Mouse (Mus musculus) heart, adult 9 months (tissue): ENCODE data around the gene Sept5.

Source experiments
- DNase-seq, 2 experiments: peaks; one replicate each; pipeline ENCODE4 v3.0.0; 2022; ENCODE audit warnings: low spot score in 2 of 2

The Sept5 gene

DNA sequence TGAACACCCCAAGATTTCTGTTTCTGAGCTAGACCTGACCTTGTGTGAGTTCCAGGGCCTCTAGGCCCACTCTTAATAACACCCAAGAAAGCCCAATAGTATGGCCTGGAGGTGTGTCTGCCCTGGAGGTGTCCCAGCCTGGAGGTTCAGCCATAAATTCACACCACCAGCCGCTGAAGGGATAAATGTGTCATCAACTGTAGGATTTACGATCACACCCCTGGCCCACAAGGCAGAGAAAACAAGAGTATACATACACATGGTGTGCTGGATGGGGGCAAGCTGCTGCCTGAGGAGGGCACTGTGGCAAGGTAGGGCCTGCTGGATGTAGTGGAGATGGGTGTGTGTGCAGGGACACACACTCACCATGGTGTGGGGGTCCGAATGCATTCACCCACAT lies 16.5 kb downstream of the Sept5 start:
- DNase-seq: no peak

DNA sequence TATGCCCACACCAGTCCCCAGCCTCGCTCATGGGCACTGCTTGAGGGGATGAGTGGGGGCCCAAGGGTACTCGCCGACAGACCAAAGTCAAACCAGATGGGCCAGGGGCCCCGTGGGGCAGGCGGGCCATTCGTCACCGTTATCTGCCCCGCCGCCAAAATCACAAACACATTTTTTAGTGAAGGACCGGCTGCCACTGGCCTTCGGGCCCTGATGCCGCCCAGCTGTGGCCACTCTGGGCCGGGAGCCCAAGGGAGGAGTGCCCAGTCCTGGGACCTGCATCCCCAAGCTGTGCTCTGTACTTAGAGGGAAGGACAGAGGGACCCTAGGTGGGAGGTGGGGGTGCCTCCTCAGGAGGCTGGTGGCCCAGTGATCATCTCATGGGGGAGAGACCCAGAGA lies 18.0 kb downstream of the Sept5 start:
- DNase-seq: no peak

DNA sequence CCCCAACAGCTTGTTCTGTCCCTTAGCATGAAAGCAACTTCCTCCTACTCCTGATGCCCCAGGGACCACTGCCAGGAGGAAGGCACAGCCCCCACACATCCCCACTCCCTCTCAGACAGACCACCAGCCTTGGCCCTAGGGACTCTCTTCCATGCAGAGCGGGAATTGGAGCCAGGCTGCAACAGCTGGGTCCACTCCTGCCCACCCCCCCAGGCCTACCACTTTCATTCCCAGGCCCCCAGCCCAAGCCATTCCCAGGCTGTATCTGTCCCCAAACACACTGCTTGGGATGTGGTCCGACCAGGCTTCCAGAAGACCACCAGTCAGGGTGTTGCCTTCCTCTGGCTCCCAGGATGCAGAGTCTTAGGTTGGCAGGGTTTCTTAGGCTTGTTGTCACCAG lies 20.7 kb downstream of the Sept5 start:
- DNase-seq: no peak

DNA sequence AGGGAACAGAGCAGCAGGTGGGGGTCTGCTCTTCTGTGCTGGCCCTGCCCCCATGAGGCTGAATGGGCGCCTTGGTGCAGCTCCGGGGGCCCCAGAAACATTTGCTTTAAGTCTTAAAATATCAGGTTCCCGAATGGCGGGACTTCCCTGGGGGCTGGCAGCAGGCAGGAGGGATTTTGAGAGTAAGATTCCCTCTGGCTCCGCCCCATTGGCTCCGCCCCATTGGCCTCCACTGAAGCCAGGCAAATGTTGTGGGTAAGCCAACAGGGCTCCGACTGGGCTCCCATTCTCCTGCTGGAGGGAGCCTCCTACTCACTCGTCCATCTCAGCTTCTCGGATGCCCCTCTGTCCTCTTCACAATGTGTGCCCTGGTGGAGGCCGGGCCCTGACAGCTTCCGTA lies 21.5 kb downstream of the Sept5 start:
- DNase-seq: no peak

DNA sequence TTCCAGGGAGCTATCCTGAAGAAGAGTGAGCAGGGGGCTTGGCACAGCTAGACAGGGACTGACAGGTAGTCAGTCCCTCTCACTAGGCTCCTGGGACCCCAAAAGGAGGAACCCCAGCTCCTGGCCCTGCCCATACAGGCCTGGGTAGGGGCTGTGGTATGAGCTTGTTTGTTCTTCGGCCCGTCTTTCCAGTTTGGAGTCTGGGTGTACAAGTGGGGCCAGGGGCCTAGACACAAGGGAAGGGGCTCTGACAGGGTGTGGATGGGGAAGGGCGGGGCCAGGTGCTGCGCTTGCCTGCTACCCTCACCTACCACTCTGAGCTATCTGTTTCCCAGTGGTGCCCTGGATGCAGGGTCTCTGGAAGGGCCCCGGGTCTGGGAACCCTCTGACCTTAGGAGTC lies 24.0 kb downstream of the Sept5 start:
- no peak for DNase-seq

DNA sequence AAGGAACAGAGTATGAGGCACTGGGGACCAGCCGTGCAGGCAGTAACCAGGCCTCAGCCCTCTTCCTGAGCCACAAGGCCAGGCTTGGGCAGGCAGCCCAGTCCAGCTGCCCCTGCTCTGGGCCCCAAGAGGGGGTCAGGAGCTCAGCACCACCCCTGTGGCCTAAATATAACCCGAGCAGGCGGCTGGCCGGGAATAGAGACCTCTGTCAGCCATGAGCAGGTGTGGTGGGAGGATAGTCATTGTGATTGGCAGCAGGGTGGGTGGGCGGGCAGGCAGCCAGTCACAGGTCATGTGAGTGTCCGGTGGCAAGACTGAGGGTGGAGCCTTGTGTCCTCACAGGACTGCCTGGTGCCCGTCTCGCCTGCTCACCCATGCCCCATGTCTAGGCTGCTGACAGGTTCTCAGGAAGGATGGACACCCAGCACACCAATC lies 25.5 kb downstream of the Sept5 start:
- peak; percentile 65 for DNase-seq

DNA sequence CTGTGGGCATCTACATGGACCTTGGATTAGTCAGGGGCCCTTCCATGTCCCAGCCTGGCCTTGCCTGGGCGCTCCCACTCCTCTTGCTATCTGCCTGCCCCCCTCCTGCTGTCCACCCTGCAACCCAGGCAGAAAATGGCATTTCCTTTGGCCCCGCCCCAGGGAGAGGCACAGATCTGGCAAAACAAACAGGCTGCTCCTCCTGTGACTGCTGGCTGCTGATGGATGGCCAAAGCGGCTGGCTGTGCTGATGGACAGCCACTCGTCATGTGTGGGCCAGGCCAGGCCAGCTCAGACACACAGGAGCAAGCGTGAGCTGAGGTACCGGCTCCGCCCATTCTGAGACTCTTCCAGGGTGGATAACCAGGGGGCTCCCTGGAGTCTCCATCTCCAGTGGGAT lies 28.3 kb downstream of the Sept5 start:
- no peak for DNase-seq

DNA sequence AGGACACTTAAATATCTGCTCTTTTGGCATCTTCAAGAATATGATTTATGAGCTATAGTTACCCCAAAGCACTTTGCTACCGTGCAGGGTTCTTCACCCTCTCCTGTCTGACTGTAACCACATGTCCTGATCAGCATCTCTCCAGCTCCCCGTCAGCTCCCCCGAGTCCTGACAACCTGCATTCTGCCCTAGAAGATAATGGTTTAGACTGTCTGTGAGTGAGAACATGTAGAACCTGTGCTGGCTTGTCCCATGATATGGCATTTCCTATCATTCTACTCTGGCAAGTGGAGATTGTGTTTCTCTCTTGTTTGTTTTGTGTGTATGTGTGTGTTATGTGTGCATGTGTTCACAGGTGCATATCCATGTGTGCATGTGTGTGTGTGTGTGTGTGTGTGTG lies 31.7 kb downstream of the Sept5 start:
- DNase-seq: no peak

DNA sequence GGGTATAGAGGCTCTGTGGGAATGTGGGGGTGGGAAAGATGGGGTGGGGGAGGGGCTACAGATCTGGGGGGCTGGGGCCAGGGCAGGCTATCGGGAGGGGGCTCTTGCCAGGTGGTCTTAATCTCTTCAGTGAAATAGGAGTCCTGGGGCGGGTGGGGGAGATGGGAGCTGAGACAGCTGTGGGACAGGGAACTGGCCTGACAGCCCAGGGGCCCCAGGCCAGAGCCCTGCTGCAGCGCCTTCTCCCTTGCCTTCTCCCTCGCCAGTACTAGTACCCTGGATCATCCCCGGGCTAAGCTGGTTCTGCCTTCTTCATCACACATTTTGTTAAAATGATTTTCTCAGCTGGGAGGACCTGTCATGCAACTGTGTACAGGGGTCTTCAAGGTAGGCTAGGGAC lies 33.5 kb downstream of the Sept5 start:
- DNase-seq: no peak

DNA sequence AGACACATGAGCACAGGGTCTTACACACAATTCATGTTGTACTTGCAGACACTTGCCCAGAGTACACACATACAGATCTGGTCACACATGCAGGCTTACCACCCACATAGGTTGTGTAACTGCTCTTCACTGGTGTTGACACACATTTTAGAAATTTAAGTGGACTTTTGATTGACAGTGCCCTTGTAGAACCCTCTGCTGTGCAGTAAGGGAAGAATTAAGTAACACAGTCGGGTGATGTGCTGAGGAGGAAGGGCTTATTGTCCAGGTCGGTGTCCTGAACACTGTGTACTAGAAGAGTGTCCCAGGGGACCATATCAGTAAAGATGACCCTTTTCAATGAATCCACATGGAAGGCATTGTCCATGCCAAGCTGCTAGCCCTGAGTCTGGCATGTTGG lies 35.8 kb downstream of the Sept5 start:
- DNase-seq: no peak

DNA sequence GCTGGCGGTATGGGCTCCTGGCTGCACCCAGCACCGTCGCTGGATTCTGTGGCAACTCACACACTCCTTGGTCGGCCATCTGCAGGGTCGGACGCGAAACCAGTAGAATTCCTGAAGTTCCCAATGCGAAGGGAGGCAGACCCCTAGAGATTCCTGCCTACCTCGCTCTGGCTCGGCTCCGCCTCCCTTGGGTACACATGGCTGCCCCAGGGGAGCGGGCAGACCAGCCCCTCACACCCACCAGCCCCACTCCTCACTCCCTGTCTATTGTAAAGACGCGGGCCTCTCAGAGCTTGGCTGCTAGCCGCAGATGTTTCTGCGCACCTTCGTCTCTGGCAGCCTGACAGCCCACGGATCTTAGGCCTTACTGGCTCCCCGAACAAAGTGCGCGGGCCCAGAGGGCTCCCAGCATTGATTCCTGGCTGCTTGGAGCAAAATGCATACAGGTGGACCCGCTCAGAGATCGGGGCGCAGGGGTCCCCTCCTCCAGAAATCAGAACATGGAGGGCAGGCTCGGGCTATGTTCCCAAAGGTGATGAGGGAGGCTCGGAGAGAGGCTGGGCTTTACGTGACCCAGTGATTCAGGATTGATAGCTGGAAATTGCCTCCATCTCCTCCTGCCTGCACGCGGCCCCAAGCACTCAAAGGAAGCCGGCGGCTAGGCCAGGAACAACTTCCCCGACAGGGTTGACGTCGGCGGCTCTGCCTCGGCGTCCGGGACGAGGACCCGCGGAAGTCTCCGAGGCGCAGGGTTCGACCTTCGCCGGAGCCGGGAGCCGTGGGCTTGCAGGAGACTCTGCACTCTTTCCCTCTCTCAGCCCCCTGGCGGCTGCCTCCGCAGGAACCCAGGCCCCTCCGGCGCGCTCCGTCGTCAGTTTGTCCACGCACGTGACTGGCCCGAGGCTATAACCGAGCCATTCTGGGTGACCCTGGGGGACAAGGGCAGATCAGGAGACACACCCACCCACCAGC lies 38.4 kb downstream of the Sept5 start:
- DNase-seq: no peak

DNA sequence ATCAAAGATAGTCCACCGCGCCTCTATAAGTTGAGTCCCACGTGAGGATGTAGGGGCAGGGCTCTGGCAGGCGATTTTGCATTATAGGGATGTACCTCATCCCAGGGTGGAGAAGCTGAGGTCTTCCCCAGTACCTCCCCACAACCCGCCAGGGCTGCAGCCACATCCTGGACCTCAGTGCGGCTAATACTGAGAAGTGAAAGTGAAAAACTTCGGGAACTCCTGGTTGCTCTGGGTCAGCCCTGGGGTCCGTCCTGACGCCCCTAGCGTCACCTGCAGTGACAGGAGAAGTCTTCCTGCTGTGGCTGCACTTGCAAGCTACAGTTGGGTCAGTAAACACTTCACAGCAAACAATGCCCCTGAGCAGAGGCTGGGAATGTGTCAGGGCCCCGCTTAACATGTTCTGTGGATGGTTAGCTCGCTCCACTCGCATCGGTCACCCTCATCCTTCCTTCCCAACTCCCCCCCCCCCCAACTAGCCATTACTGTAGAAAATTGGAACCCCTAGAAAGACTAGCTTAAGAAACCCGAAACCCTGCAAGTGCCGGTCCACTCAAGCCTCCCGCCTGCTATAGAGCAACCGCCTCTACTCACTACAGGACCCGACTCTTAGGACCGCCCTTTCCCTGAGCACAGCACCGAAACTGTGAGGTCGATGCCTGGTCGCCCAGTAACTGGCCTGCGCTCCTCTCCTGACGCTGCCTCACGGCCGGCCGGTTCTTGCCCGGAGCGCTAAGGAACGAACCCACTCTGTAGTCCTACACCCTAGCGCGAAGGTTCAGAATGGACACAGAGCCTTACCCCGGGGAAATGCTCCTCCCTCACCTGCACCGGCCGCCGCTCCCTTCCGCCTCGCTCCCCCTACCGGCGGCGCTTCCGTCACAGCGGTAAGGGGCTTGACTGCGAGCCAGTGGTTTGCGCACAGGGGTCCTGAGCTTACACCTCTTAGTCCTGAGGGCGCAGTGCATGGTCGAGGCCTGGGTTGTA lies 39.7 kb downstream of the Sept5 start, which contains the start of gene Tbx1:
TSS of gene Tbx1 (minus strand) at position 868 of the 987 bp plus-strand sequence.
- no peak for DNase-seq

DNA sequence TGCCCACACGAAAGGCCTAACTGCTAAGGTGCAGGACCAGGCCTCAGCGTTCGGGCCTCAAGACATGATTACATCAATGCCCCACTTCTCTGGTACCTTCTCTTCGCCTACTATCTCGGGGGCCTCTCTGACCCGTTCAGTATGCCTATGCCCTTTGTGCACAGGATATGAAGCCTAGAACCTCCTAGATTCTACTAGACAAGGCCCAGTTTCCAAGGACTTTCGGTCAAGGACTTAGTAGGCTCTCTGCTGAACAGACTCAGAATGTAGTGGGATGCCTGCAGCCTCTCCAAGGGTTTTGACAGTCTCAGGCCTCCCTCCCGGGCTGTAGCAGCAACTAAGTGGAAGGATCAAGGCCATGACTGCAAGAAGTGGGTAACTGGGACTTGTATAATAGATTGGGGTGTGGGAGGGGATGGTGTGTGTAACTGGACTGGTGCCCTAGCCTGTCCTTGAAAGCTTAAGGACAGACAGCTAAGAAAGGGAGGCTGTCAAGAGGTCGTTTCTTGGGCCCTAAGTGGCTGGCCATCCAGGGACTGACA lies 40.6 kb downstream of the Sept5 start:
- DNase-seq: no peak

DNA sequence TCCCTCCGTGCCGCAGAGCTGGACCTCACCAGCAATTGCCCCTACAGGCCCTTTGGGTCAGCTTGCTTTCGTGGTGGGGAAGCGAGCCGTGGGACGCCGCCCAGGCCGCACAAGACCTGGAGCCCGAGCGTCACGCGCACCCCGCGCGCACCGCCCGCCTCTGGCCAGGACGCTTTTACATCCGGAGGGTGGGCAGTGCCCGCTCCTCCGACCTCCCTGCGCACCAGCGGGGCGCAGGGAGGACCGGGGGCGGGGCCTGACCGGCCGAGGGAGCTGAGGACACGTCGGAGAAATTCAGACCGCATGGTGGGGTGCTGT lies 41.1 kb downstream of the Sept5 start:
- no peak for DNase-seq

DNA sequence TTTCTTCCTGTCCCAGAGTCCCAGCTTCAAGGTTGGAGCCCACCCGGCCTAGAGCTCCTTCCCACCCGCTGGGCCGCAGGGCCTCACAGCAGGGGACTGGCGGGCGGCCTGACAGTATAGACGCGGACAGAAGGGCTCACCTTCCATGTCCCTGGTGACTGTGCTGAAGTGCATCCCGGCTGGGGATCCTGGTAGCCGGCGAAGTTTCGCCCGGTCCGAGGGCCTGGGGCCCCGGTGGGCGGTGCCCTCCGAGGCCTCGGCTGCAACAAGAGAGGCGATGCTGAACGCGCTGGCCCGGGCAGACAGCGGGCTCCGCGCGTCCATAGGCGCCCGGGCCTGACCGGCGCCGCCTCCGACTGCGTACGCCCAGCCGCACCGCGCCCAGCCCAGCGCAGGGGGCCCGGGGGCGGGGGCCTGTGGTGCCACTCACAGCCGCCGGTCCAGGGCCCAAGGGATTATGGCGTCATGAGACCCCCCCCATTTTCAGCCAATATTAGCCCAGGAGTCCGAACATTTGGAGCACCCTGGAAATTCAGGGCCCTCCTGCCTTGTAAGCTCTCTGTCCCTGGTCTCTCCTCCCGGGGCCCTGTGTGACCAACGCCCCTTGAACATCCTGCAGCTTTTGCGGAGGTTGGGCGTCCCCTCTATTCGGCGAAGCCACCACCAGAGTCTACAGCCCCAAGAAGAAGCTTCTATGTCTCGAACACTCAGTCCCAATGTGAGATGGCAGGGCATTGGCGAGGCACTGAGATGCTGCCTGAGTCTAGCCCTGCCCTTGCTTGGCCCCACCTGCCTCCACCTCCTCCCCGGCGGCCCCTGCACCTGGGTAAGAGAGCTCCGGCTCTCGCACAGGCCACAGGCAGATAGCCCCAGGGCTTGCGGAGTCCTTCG lies 41.7 kb downstream of the Sept5 start:
- no peak for DNase-seq

DNA sequence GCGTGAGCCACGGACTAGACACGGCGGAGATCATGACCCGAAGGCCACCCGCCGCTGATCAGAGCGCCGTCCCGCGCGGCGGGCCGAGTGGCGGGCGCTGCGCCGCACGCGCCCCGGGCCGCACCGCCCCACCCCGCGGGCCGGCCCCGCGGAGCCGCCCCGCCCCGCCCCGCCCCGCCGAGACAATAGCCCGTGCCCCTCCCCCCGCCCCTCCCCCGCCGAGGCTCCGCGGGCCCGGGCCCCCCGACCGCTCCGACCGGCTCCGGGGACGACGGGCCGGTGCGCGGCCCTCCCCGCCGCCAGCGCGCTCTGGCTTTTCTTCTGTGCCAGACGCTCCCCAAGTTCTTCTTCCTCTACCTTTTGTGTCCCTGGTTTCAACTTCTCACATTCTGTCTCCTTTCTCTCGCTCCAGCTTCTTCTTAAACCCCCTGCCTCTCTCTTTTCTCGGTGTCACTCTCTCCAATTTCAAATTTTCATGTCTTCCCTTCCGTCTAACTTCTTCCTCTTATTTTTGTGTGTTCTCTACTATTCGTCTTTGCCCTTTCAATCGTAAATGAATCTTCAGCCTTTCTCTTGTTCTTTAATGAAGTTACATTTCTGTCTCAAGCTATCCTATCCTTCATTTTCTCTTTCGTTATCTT lies 42.7 kb downstream of the Sept5 start:
- no peak for DNase-seq

DNA sequence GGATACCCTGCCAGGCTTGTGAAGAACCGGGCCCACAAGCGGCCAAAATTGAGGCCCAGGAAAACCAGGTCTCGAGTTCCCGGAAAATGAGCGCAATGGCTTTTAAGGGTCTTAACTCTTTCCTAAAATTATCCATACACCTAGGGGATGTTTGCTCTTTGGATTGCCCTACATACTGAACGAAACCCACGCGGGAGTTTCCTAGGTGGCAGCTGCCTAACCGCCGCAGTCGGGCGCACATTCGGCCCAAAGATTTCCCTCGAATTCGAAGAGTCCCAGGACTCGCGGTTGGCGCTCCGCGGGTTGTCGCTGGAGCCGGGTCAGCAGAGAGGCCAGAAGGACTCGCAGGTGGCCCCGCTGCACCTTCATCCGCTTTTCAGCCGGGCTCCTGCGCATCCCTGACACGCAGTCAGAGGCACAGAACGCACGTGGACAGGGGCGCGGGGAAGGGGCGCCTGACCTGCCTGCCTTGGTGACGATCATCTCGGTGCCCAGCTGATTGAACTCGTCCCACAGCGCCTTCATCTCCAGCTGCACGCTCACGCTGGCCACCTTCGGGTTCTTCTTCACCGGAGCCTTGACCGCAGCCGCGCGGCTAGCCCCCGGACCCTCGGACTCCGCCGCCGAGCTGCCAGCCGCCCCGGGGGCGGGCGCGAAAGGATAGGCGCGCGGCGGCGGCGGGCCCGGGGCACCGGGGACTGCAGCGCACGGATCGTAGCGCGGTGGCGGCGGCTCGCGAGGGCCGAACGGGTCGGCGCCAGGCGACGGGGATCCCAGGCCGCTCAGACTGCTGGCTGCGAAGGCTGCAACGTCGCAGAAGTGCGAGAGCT lies 43.5 kb downstream of the Sept5 start:
- no peak for DNase-seq

DNA sequence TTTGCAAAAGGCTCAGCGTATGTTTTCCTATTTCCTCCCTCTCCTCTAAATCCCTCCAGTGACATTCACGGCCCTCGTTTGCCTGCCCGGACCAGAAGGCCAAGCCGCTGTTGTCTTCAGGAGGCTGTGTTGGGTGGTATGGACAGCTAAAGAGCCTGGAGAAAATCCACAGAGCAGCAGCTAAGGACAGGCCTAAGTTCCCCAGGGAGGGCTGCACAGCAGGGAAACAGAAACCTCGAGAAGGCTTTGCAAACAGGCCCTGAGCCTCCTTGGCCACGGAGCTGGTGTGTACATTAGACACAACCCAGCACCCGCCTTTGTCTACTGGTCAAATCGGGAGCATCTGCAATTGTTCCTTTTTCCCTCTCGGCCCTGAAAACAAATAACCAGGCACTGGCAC lies 44.1 kb downstream of the Sept5 start:
- no peak for DNase-seq

DNA sequence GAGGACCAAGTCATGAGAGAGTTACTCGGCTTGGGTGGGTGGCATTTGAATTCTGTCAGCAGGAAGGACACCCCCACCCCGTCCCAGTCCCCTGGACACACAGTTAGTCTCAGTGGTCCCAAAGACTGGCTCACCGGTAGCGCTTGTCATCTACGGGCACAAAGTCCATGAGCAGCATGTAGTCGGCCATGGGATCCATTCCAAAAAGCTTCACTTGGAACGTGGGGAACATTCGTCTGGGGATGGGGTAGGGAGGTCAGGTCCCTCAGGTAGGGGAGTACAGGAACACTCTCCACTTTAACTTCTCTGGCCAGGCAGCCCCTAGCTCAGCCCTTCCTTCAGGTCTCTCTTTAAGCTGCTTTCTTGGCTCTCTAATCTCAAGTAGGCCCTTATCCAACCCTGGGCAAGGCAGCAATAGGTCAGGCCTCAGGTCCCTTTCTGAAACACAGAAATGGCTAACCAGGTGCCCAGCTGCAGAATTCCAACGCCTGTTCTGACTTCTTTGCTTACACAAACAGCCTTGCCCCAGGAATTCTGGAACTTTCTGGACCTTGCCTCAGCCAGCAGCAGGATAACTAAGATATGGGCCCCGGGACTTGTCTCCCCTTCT lies 44.7 kb downstream of the Sept5 start:
- DNase-seq: no peak
